Mouse (Mus musculus) R1 (cell line): ENCODE results near the gene Klhl26.
"Not testable (repeated sequence)": the region's sequence is repeated elsewhere in the genome, so short reads cannot be mapped to it uniquely, and the experiment has no call there.

Experiments used
- DNase-seq: peaks from one replicate; pipeline ENCODE4 v3.0.0-alpha.2; 2018; ENCODE audit warnings: low read depth, low spot score

Gene Klhl26

GRCm38 (mm10) chr8:70476333-70477268 is at the start of gene Klhl26:
Gene Klhl26 (minus strand): TSS chr8:70476968.
- DNase-seq = peak; percentile 98

- peak; percentile 99 for DNase-seq
Measured at GRCm38 (mm10) chr8:70522592-70523403, 46.0 kb upstream of the Klhl26 start.

GRCm38 (mm10) chr8:70519606-70520005 is 42.8 kb upstream of the Klhl26 start:
- DNase-seq = no peak

GRCm38 (mm10) chr8:70519043-70519442 is 42.3 kb upstream of the Klhl26 start:
- no peak for DNase-seq

- DNase-seq = peak; percentile 74
Measured at GRCm38 (mm10) chr8:70517940-70518643, 41.3 kb upstream of the Klhl26 start.

GRCm38 (mm10) chr8:70513441-70513840 is 36.7 kb upstream of the Klhl26 start:
- no peak for DNase-seq

GRCm38 (mm10) chr8:70512253-70512903 is 35.6 kb upstream of the Klhl26 start:
- DNase-seq = no peak

- DNase-seq = no peak
Measured at GRCm38 (mm10) chr8:70511770-70512169, 35.0 kb upstream of the Klhl26 start.

GRCm38 (mm10) chr8:70511174-70511573 is 34.4 kb upstream of the Klhl26 start:
- not testable (repeated sequence) for DNase-seq

GRCm38 (mm10) chr8:70510228-70510915 is 33.6 kb upstream of the Klhl26 start, which contains the start of gene Uba52:
Gene Uba52 (minus strand): TSS chr8:70510801.
- peak; percentile 96 for DNase-seq

GRCm38 (mm10) chr8:70509281-70509952 is 32.6 kb upstream of the Klhl26 start:
- DNase-seq = no peak

- DNase-seq = peak; percentile 45
Measured at GRCm38 (mm10) chr8:70507027-70507393, 30.2 kb upstream of the Klhl26 start.

- DNase-seq = peak; percentile 99
Measured at GRCm38 (mm10) chr8:70506328-70507026, 29.7 kb upstream of the Klhl26 start, which contains the start of gene Rex1bd. Gene Rex1bd (minus strand): TSS chr8:70506752.

- no peak for DNase-seq
Measured at GRCm38 (mm10) chr8:70505698-70506327, 29.0 kb upstream of the Klhl26 start.

GRCm38 (mm10) chr8:70504851-70505250 is 28.1 kb upstream of the Klhl26 start:
- DNase-seq = peak; percentile 85

- DNase-seq = no peak
Measured at GRCm38 (mm10) chr8:70504291-70504716, 27.5 kb upstream of the Klhl26 start.

GRCm38 (mm10) chr8:70503062-70503750 is 26.4 kb upstream of the Klhl26 start:
- peak; percentile 70 for DNase-seq

- no peak for DNase-seq
Measured at GRCm38 (mm10) chr8:70502540-70502939, 25.8 kb upstream of the Klhl26 start.
